Mouse (Mus musculus) limb, embryonic 13.5 days (tissue): Measurements from ENCODE around the gene Selenok. TPM values are rescaled to one million over a fixed set of nuclear protein-coding genes. Genes with fewer than 3 reads are reported as not detected.

Source experiments
- ATAC-seq: fragments of 200-750 bp; cut with Nextera tagmentation; 2 replicates; pipeline ENCODE4 v1.8.0; 2017; ENCODE audit warnings: low read depth, moderate number of reproducible peaks, moderate TSS enrichment; ENCODE audit not compliant: low FRiP score
- H3K27ac ChIP-seq: fragments of 300-500 bp; sonication (generic); 2 replicates; pipeline ENCODE4 v1.5.1; 2015; ENCODE audit warnings: inconsistent platforms, mild to moderate bottlenecking, moderate library complexity
- H3K27me3 ChIP-seq: fragments of 300-500 bp; sonication (generic); 2 replicates; pipeline ENCODE4 v1.6.1; 2015; ENCODE audit warnings: mild to moderate bottlenecking, inconsistent platforms
- H3K36me3 ChIP-seq: fragments of 300-500 bp; sonication (generic); 2 replicates; pipeline ENCODE4 v1.6.1; 2015; ENCODE audit warnings: inconsistent platforms, mild to moderate bottlenecking, moderate library complexity
- H3K4me1 ChIP-seq: fragments of 300-500 bp; sonication (generic); 2 replicates; pipeline ENCODE4 v1.6.1; 2015; ENCODE audit warnings: inconsistent platforms
- H3K4me2 ChIP-seq: fragments of 300-500 bp; sonication (generic); replicated peaks from 2 replicates; pipeline ENCODE4 v1.6.1; 2015; ENCODE audit warnings: inconsistent platforms, mild to moderate bottlenecking, moderate library complexity
- H3K4me3 ChIP-seq: fragments of 300-500 bp; sonication (generic); 2 replicates; pipeline ENCODE4 v1.5.1; 2015; ENCODE audit warnings: moderate library complexity, mild to moderate bottlenecking, inconsistent platforms
- H3K9ac ChIP-seq: fragments of 300-500 bp; sonication (generic); 2 replicates; pipeline ENCODE4 v1.6.1; 2015; ENCODE audit warnings: mild to moderate bottlenecking, inconsistent platforms
- H3K9me3 ChIP-seq: fragments of 300-500 bp; sonication (generic); 2 replicates; pipeline ENCODE4 v1.6.1; 2016; ENCODE audit warnings: inconsistent platforms
- WGBS: fragments of 180-500 bp; shearing (Covaris S2); methylation state at CpG from one replicate; pipeline ENCODE4 v1.1.7; 2015; 5-methylcytosine and 5-hydroxymethylcytosine counted together
- polyA plus RNA-seq: library from polyadenylated mRNA; unstranded; fragments of >200 nt; fragmentation: Nextera tagmentation; extraction: Ambion mirVana; gene quantifications from 2 replicates; pipeline ENCODE4 v1.2.1, GENCODE M21; 2015

Selenok gene
- polyA plus RNA-seq, 1 experiment from 2014 or later: 298 TPM

DNA sequence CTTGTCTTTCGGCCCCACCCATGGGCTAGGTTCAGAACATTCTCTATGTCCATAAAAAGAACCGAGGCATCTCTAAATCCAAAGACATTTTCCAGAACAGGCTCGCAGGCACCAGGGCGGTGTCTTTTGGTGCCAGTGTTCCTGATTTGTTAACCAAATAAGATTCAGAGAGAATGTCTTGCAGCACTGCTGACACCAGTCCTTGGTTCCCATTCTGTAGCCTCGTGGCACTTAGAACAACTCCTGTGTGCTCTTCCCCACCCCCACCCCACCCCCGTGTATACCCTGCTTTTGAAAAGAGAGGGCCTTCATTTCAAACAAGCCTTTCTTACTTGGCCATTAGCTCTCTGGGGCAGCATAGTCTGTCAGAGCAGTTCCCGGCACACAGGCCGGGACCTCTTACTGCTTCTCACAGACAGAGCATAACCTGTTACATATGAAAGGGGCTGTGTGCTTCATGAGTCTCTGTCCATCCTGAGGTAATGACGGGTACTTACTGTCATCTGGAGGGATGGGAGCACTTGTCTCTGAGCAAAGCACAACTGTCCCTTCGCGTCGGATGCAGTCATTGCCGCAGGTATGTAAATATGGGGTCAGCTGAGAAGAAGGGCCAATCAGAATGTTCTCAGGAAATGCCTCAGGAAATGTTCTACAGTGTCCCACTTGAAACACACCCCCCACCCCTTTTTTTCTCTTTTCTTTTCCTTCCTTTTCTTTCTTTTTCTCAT lies 30.8 kb downstream of the Selenok start:
- no peaks in the 10 kb centered on the region for H3K4me1 ChIP-seq
- no peaks in the 10 kb centered on the region for H3K27me3 ChIP-seq
- H3K9ac ChIP-seq: no peak overlapping the region
- no peak for ATAC-seq
- H3K9me3 ChIP-seq: no peaks in the 10 kb centered on the region
- 84% methylated on average over 13 of the region's 13 CpGs for WGBS
- H3K27ac ChIP-seq: no peak overlapping the region; the same call in 1 of the 2 replicates
- H3K36me3 ChIP-seq: peaks cover 38% of the 10 kb centered on the region
- no peak overlapping the region for H3K4me3 ChIP-seq
- no peak overlapping the region for H3K4me2 ChIP-seq

DNA sequence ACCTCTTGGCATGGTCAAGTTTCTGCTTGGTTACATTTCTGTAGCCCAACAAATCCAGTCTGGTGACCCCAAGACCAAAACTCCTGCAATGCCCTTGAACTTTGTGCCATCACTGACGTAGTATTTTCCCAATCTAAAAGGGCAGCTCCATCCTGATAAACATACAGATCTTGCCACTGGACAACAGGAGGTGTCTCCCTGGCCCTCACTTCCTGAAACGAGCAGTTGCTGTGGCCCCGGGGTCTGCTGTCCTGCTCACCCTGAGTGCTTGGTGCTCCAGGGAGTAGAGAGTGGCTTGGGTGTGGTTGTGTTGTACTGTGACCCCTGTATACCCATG lies 31.3 kb downstream of the Selenok start:
- Histone ChIP-seq H3K36me3 (peaks cover 33% of the 10 kb centered on the region), H3K27ac (no peak overlapping the region), H3K9ac (no peak overlapping the region), H3K4me1 (no peaks in the 10 kb centered on the region), H3K4me2 (no peak overlapping the region), H3K4me3 (no peak overlapping the region), H3K27me3 (no peaks in the 10 kb centered on the region), H3K9me3 (no peaks in the 10 kb centered on the region)
- 91% methylated on average over 3 of the region's 3 CpGs for WGBS
- no peak for ATAC-seq

DNA sequence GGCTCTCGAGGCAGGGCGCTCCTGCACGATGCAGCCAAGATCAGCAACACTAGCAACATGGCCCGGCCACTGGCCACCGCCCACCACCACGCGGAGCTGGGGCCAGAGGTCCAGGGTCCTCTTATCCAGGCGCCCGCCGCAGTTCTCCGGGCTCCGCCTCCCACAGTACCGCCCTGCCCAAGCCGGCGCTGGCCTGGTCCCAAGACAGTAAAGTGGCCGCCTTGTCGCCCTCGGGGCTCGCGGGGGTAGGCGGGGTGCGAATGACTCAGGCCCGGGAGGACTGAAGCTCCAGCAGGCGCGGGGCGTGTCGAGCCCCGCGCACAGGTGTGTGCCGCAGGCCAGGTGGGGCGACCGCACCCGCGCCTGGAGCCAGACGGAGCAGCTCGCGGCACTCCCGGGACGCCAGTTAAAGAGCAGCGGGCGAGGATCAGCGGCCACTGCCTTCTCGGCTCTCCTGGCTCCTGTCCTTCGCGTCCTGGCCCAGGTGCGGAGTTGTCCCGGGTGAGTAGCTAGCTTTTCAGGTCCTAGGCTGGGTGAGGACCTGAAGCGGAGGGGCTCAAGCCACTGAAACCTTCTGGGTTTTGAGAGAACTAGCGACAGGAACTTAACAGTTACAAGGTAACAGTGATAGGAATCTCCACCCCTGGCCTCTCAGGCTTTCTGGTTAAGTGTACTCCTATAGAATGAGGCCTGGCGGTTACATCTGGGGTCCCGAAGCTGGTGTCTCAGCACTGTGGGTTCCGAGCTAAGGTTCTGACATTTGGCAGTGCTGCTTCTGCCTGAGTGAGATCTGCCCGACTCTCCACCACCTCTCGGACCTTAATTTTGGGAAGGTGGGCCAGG lies 40.8 kb downstream of the Selenok start, which contains the start of the genes Il17rb and Chdh:
Il17rb (minus strand) TSS at position 164 of the 843 bp plus-strand sequence.
Chdh (plus strand) TSS at position 291 of the 843 bp plus-strand sequence.
- peak within 1 kb of the TSS; percentile 62 for H3K9ac ChIP-seq

DNA sequence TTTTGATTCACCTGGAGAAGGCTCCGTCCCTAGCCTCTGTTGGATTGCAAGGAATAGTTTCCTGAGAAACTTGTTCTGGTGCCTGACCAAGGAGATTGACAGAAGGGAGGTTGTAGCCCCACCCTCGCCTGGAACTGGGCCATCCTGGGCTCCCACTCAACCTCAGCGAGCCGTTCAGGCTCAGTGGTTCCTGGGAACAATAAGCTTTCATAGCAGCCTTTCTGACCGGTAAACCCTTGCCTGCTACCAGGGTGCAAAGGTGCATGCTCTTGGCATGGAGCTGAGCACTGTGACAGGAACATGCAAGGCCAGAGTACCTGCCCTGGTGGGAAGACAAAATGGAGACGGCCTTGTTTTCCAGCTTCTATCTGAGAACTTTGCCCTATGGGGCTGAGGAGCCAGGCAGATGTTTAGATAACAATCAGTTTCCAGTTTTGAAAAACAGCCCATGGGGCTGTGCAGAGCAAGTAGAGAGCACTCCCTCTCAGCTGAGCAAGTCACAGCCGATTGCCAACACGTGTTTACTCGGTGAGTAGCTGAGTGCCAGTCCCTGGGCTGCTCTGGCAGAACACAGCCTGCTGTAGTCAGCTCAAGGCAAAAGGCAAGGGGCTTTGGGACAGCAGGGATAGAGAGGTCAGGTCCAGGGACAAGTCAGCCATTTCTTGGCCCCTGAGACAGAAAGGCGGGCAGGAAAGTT lies 41.9 kb downstream of the Selenok start:
- H3K4me3 ChIP-seq: no peak overlapping the region
- peak overlapping the region; percentile 90; the same call in 1 of the 2 replicates for H3K4me2 ChIP-seq
- H3K9ac ChIP-seq: no peak overlapping the region
- peaks cover 37% of the 10 kb centered on the region for H3K27me3 ChIP-seq
- 73% methylated on average over 10 of the region's 10 CpGs for WGBS
- H3K9me3 ChIP-seq: no peaks in the 10 kb centered on the region
- no peak overlapping the region for H3K27ac ChIP-seq
- H3K4me1 ChIP-seq: peaks cover 30% of the 10 kb centered on the region
- H3K36me3 ChIP-seq: no peaks in the 10 kb centered on the region
- no peak for ATAC-seq

More for the DNA sequence above, 40.8 kb downstream of the Selenok start, which contains the start of the genes Il17rb and Chdh:
- peak; percentile 60 for ATAC-seq
- Histone ChIP-seq H3K4me3 (peak within 1 kb of the TSS; percentile 48), H3K9me3 (no peaks in the 10 kb centered on the region), H3K36me3 (no peaks in the 10 kb centered on the region), H3K4me1 (peaks cover 30% of the 10 kb centered on the region), H3K27ac (no peak within 1 kb of the TSS), H3K27me3 (peaks cover 37% of the 10 kb centered on the region), H3K4me2 (peak within 1 kb of the TSS; percentile 90)
- WGBS: 9% methylated on average over 54 of the region's 54 CpGs

DNA sequence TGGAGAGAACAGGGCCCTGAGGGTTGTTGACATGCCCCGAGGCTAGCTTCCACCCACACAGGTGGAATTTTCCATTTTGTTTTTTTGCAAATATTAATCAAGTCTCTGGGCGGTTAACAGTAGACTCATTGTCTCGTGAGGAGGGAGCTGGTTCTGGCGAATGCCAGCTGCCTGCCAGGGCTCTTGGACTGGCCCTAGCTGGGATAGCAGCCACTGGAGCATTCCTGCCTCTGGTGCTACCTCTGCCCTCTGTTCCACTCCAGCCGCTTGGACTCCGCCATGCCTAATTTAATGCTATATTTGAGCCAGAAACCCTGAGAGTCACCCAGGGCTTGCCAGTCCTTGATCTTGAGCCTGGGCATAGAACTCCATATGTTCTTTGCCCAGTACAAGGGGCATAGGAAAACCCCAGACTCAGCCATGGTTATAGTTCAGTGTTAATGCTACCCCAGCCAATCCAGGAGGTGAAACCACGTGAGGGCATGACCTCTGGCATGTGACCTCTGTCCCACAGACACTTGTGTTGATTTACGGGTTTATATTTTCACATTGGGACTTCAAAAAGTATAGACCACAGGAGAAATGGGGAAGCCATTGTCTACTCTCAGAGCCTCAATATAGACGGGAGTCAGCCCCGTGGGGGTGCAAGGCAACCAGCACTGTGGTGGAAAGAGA lies 43.9 kb downstream of the Selenok start:
- 71% methylated on average over 10 of the region's 10 CpGs for WGBS
- Histone ChIP-seq H3K4me3 (no peak overlapping the region), H3K9ac (no peak overlapping the region), H3K9me3 (no peaks in the 10 kb centered on the region), H3K27ac (peak overlapping the region; percentile 72), H3K4me1 (peaks cover 30% of the 10 kb centered on the region), H3K4me2 (no peak overlapping the region), H3K36me3 (no peaks in the 10 kb centered on the region), H3K27me3 (peaks cover 37% of the 10 kb centered on the region)
- no peak for ATAC-seq

DNA sequence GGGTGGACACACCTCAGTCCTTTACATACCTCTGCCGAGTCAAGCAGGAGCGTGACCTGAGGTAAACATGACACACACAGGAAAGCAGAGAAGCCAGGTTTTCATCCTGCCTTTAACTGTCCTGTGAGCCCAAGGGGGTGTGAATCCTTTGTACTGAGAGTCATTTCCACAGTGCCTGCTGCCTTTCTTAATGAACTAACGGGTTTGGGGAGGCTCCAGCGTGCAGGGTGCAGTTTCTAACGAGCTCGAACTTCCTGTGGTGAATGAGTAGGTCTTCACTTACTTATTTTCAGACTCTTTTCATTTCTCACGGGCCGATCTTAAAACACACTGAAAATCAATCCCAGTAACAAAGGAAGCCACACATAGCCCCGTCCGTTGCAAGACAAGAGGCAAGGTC lies 46.4 kb downstream of the Selenok start:
- H3K9me3 ChIP-seq: no peaks in the 10 kb centered on the region
- ATAC-seq: no peak

DNA sequence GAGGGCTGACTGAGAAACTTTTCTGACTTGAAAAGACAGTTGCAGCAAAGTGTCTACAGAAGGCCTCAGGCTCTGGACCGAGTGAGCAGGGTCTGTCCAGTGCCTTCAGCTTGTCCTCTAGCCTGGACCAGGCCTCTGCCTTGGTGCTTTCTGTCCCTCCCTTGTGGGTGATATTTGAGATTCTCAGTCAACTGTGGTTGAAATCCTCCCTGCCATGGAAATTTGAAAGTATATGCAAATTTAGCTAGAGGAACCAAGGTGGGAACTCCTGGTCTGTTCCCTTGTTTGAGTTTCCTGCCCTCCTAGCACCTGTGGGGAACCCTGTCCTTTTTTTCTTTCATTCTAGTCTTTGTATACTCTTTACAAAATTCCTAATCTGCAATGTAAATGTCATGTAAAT lies 46.9 kb downstream of the Selenok start:
- H3K27me3 ChIP-seq: peaks cover 11% of the 10 kb centered on the region
- no peak overlapping the region for H3K4me3 ChIP-seq
- H3K4me2 ChIP-seq: no peak overlapping the region
- no peak overlapping the region for H3K9ac ChIP-seq
- H3K27ac ChIP-seq: no peak overlapping the region
- H3K36me3 ChIP-seq: no peaks in the 10 kb centered on the region
- ATAC-seq: no peak
- 53% methylated on average over 1 of the region's 1 CpGs for WGBS
- no peaks in the 10 kb centered on the region for H3K9me3 ChIP-seq
- peaks cover 18% of the 10 kb centered on the region for H3K4me1 ChIP-seq

More for the DNA sequence above, 46.4 kb downstream of the Selenok start:
- H3K4me3 ChIP-seq: no peak overlapping the region
- no peak overlapping the region for H3K9ac ChIP-seq
- no peak overlapping the region for H3K27ac ChIP-seq
- H3K4me1 ChIP-seq: peaks cover 19% of the 10 kb centered on the region
- 38% methylated on average over 10 of the region's 10 CpGs for WGBS
- H3K36me3 ChIP-seq: no peaks in the 10 kb centered on the region
- H3K4me2 ChIP-seq: no peak overlapping the region
- peaks cover 16% of the 10 kb centered on the region for H3K27me3 ChIP-seq

DNA sequence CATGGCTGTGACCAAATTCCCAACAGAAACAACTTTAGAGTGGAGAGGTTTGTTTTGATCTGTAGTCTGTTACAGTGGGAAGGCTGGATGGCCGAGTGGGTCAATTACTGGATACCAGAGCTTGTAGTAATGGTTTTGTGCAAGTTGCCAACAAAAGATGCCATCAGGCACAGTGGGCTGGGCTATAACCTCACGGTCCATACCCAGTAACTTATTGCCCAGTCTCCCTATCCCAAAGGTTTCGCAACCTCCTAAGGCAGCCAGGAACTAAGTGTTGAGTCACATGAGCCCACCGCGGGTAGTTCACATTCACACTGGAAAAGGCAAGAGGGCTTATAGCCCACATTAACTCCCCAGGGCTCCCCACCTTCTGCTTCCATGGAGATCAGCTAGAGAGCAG lies 48.6 kb downstream of the Selenok start:
- 89% methylated on average over 5 of the region's 5 CpGs for WGBS
- H3K9ac ChIP-seq: no peak overlapping the region
- H3K9me3 ChIP-seq: no peaks in the 10 kb centered on the region
- peaks cover 11% of the 10 kb centered on the region for H3K4me1 ChIP-seq
- ATAC-seq: no peak
- H3K4me2 ChIP-seq: no peak overlapping the region
- no peak overlapping the region for H3K4me3 ChIP-seq
- H3K27ac ChIP-seq: no peak overlapping the region
- no peaks in the 10 kb centered on the region for H3K27me3 ChIP-seq
- no peaks in the 10 kb centered on the region for H3K36me3 ChIP-seq

DNA sequence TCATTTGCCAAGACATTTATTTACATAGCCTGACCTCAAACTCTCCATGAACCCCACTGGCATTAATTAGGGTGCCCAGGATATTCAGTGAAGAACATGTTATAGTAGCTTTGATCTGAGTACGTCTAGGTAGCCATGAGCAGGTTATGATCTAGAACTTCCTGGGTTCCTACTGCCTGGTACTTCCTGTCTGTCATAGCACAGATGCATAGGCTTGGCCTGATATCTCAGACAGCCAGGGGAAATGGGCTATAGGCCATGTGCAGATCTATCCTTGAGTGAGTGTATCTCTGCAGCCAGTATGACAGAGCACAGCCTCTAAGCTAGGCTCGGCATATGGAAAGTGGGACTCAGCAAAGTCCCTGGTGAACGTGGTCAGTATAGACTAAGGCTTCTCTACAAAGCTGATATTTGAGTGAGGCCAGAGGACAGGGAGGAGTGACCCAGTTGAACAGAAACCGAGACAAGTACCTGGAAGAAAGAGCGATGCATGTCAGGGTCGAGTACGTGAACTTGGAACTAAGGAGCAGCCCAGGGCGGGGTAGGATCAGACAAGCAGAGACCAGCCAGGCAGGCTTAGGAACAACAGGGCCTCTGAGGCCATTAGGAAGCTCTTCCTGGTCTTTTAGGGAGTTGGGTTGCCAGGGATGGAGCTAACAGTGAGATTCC lies 49.8 kb downstream of the Selenok start:
- Histone ChIP-seq H3K27me3 (no peaks in the 10 kb centered on the region), H3K9me3 (no peaks in the 10 kb centered on the region), H3K9ac (no peak overlapping the region), H3K36me3 (no peaks in the 10 kb centered on the region), H3K4me1 (0 out of 2 replicates have a peak, but pooled peaks cover 2% of the 10 kb centered on the region), H3K4me3 (no peak overlapping the region), H3K4me2 (no peak overlapping the region), H3K27ac (no peak overlapping the region)
- 87% methylated on average over 8 of the region's 8 CpGs for WGBS
- no peak for ATAC-seq

DNA sequence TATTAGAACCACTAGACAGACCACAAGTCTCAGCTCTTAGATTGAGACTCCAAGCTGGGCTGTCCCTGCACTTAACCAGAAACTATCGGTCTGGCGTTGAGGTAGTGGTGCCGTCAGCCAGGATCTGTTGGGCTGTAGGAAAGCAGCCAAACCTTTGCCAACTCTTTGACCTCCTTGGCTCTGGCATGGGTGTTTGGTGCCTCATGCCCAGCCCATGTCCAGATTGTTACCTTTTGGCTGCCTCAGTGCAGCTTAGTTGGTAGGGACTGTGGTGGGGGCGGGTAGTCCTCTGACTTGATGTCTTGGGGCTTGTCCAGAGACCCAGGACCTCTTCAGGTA lies 50.3 kb downstream of the Selenok start:
- WGBS: 92% methylated on average over 4 of the region's 4 CpGs
- no peak overlapping the region for H3K4me2 ChIP-seq
- H3K4me1 ChIP-seq: no peaks in the 10 kb centered on the region
- H3K9ac ChIP-seq: no peak overlapping the region
- ATAC-seq: no peak
- H3K27ac ChIP-seq: no peak overlapping the region
- no peak overlapping the region for H3K4me3 ChIP-seq
- H3K27me3 ChIP-seq: no peaks in the 10 kb centered on the region
- no peaks in the 10 kb centered on the region for H3K36me3 ChIP-seq
- H3K9me3 ChIP-seq: no peaks in the 10 kb centered on the region

DNA sequence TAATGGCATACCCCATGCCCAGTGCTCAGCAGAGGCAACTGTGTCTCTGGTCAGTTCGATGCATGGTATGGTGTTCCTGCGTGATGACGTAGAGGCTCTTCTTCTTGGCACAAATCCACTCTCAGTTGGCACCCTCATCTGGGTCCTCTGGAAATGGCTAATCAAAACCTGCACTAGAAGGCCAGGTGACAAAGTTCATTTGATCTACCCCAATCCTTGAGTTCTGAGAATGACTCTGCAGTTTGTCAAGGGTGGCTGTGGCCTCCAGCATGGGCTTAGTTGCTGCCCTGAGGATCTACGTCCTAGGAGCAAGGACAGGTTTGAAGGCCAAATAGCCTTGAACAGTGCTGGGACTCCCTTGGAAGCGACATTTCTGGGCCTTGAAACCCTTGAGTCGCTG lies 50.7 kb downstream of the Selenok start:
- H3K4me3 ChIP-seq: no peak overlapping the region
- H3K4me1 ChIP-seq: no peaks in the 10 kb centered on the region
- no peak overlapping the region for H3K4me2 ChIP-seq
- 92% methylated on average over 6 of the region's 6 CpGs for WGBS
- no peaks in the 10 kb centered on the region for H3K27me3 ChIP-seq
- no peak overlapping the region for H3K9ac ChIP-seq
- no peak overlapping the region for H3K27ac ChIP-seq
- no peaks in the 10 kb centered on the region for H3K9me3 ChIP-seq
- no peak for ATAC-seq
- H3K36me3 ChIP-seq: no peaks in the 10 kb centered on the region
